8 mouse cellular contexts compared by ENCODE assay signal in genomic region chr3:42110976-42111847, GRCm38 (mm10).
DNase-seq lines count a peak whose midpoint lies in the region; ATAC-seq and TF ChIP-seq lines count a peak whose summit lies in the region.

No protein-coding gene starts in this region.

- no peaks in the 10 kb centered on the region for H3K4me1 ChIP-seq in heart, embryonic 11.5 days (ENCODE audit: control insufficient read depth, insufficient read depth, low read length)
- H3K4me1 ChIP-seq in kidney, postnatal 0 days (replicated peaks; ENCODE audit: insufficient read depth, low read length), result no peaks in the 10 kb centered on the region
- H3K4me1 ChIP-seq in liver, embryonic 11.5 days (replicated peaks; ENCODE audit: control insufficient read depth, insufficient read depth, low read length), result no peaks in the 10 kb centered on the region

- H3K36me3 ChIP-seq in heart, embryonic 11.5 days (ENCODE audit: control insufficient read depth, insufficient read depth, low read length), result no peaks in the 10 kb centered on the region
- H3K36me3 ChIP-seq in kidney, postnatal 0 days (ENCODE audit: insufficient read depth, low read length), result no peaks in the 10 kb centered on the region
- no peaks in the 10 kb centered on the region for H3K36me3 ChIP-seq in liver, embryonic 11.5 days (ENCODE audit: control insufficient read depth, insufficient read depth, low read length)

- WGBS in heart, embryonic 11.5 days (ENCODE audit: insufficient replicate concordance), result 47% methylated on average over 13 of the region's 13 CpGs
- WGBS in kidney, postnatal 0 days, result 39% methylated on average over 13 of the region's 13 CpGs
- WGBS in liver, embryonic 11.5 days, result 41% methylated on average over 13 of the region's 13 CpGs

- peak; percentile 79 for TF ChIP-seq CTCF in kidney, postnatal 0 days (IDR thresholded peaks at IDR 0.05; ENCODE audit: low read depth)

- no peak for ATAC-seq in heart, embryonic 11.5 days (replicated peaks; ENCODE audit: insufficient number of reproducible peaks, low FRiP score, low TSS enrichment)
- ATAC-seq in kidney, postnatal 0 days (replicated peaks; ENCODE audit: low FRiP score, low read depth), result peak; percentile 80
- ATAC-seq in liver, embryonic 11.5 days (replicated peaks; ENCODE audit: low FRiP score), result 0 out of 2 replicates have a peak, but pooled peaks have one; percentile 43

- no peak overlapping the region for H3K9ac ChIP-seq in heart, embryonic 11.5 days (ENCODE audit: low read depth, low read length)
- H3K9ac ChIP-seq in kidney, postnatal 0 days (ENCODE audit: low read depth, low read length), result no peak overlapping the region
- no peak overlapping the region for H3K9ac ChIP-seq in liver, embryonic 11.5 days (ENCODE audit: low read depth, low read length)

- peak overlapping the region; percentile 32; the same call in 1 of the 2 replicates for H3K4me2 ChIP-seq in heart, embryonic 11.5 days
- H3K4me2 ChIP-seq in kidney, postnatal 0 days (ENCODE audit: low read length), result peak overlapping the region; percentile 30; the same call in 1 of the 2 replicates
- H3K4me2 ChIP-seq in liver, embryonic 11.5 days, result no peak overlapping the region

- H3K4me3 ChIP-seq in heart, embryonic 11.5 days (ENCODE audit: low read depth, low read length), result no peak overlapping the region
- no peak overlapping the region for H3K4me3 ChIP-seq in kidney, postnatal 0 days (replicated peaks; ENCODE audit: low read depth, low read length)
- H3K4me3 ChIP-seq in liver, embryonic 11.5 days (ENCODE audit: low read depth, low read length), result no peak overlapping the region

- no peak overlapping the region for H3K27ac ChIP-seq in heart, embryonic 11.5 days (ENCODE audit: low read depth, low read length)
- H3K27ac ChIP-seq in kidney, postnatal 0 days, result no peak overlapping the region
- no peak overlapping the region for H3K27ac ChIP-seq in liver, embryonic 11.5 days (ENCODE audit: low read depth, low read length)

- H3K27me3 ChIP-seq in heart, embryonic 11.5 days (ENCODE audit: control insufficient read depth, insufficient read depth, low read length), result no peaks in the 10 kb centered on the region
- H3K27me3 ChIP-seq in kidney, postnatal 0 days (ENCODE audit: insufficient read depth, low read length), result no peaks in the 10 kb centered on the region
- no peaks in the 10 kb centered on the region for H3K27me3 ChIP-seq in liver, embryonic 11.5 days (replicated peaks; ENCODE audit: control insufficient read depth, insufficient read depth, low read length)

- peak; percentile 2 for DNase-seq in heart, adult 8-10 months (ENCODE audit: low spot score)
- no peak for DNase-seq in heart, adult 9 months (ENCODE audit: low spot score in 2 of 2)
- peak; percentile 69 for DNase-seq in embryo, embryonic 10 days (ENCODE audit: low spot score)
- peak; percentile 82 for DNase-seq in kidney, postnatal 0 days (ENCODE audit: low spot score)
- DNase-seq in liver, embryonic 11.5 days (ENCODE audit: low spot score), result peak; percentile 31
- peak; percentile 39 for DNase-seq in ovary, postnatal 14 days (ENCODE audit: low spot score)
- DNase-seq in spleen, postnatal 36 days (ENCODE audit: low spot score in 2 of 2), result no peak

- no peaks in the 10 kb centered on the region for H3K9me3 ChIP-seq in heart, embryonic 11.5 days (replicated peaks; ENCODE audit: control insufficient read depth, low read length)
- no peaks in the 10 kb centered on the region for H3K9me3 ChIP-seq in kidney, postnatal 0 days (replicated peaks; ENCODE audit: low read length)
- no peaks in the 10 kb centered on the region for H3K9me3 ChIP-seq in liver, embryonic 11.5 days (ENCODE audit: control insufficient read depth, low read length)

Comparison
In these comparisons a context has a peak if more than half of its experiments do, and no peak if none do; other contexts are left out.
1. DNase-seq: peak in heart, adult 8-10 months (single experiment), embryo, embryonic 10 days (single experiment), kidney, postnatal 0 days (single experiment), liver, embryonic 11.5 days (single experiment) and ovary, postnatal 14 days (single experiment); none in heart, adult 9 months (0 of 2) and spleen, postnatal 36 days (0 of 2).